Mouse (Mus musculus): ENCODE results near the gene R3hdm2. TPM values are rescaled to one million over a fixed set of nuclear protein-coding genes. Genes with fewer than 3 reads are reported as not detected.

R3hdm2 gene
- polyA plus RNA-seq, 1 experiment from 2014 or later = 21.1 TPM

DNA sequence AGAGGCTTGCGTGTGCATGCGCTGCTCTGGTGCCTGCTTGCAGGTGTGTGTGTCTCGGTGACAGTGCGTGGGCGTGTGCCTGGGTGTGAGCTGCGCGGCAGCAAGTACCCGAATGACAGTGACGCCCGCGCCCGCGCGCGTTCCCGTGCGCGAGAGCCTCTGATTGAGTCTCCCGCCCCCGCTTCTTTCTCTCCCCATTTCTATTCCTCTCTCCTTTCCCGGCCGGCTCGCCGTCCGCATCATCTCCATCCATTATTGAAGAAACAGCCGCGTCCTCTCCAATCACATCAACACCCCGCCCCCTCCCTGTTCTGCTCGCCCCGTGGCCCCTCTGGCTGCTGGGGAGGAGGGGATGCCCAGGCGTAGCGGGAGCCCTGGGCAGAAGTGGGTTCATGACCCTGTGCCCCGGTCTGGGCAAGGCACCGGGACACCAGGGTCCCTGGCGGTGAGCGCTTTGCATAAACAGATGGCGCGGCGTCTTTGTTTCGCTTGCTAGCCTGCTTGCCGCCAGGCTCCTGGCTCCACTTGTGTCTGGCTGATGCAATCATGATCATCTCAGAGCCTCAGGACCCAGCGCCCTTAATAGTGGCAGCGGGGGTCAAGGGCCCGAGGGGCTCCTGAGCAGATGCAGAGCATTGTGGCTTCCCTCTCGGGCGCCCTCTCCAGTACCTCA is 131.6 kb downstream of the R3hdm2 start:
- H3K9ac ChIP-seq (replicated peaks; ENCODE audit: low read depth) = 0 out of 2 replicates have a peak overlapping the region, but pooled peaks have one; percentile 12
- peak; percentile 36 for DNase-seq (ENCODE audit: low spot score)
- no peak overlapping the region for H3K27ac ChIP-seq (ENCODE audit: low read length)
- H3K4me1 ChIP-seq (ENCODE audit: insufficient read depth, low read depth, low read length) = peaks cover 24% of the 10 kb centered on the region
- H3K36me3 ChIP-seq (ENCODE audit: insufficient read depth, low read length) = no peaks in the 10 kb centered on the region
- H3K27me3 ChIP-seq (replicated peaks; ENCODE audit: insufficient read depth, low read length) = peaks cover 27% of the 10 kb centered on the region; the same call in 1 of the 2 replicates
- TF ChIP-seq EP300 (IDR thresholded peaks at IDR 0.05) (no peak), CTCF (IDR thresholded peaks at IDR 0.05) (peak; percentile 50; the same call in 1 of the 2 replicates)
- peak overlapping the region; percentile 91 for H3K4me2 ChIP-seq (replicated peaks; ENCODE audit: low read depth, low read length)
- 5% methylated on average over 40 of the region's 46 CpGs for WGBS
- peak overlapping the region; percentile 44 for H3K4me3 ChIP-seq (ENCODE audit: low read depth, low read length)
- H3K9me3 ChIP-seq (ENCODE audit: low read length) = no peaks in the 10 kb centered on the region
- no peak for ATAC-seq

DNA sequence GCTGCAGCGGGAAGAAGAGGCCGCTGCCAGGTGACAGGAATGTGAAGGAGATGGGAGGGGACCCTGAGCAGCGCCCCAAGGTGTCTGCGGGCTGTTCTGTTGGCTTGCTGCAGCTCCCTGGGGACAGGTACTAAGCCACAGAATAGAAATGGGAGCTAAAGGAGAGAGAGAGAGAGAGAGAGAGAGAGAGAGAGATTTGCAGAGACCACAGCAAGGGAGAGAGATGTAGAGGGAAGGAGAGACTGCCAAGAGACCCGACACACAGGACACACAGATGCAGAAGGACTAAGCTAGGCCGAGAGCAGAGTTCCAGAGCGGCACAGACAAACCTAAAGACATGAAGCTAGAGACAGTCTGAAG is 132.2 kb downstream of the R3hdm2 start:
- Histone ChIP-seq H3K4me3 (ENCODE audit: low read depth, low read length) (peak overlapping the region; percentile 44), H3K9ac (replicated peaks; ENCODE audit: low read depth) (0 out of 2 replicates have a peak overlapping the region, but pooled peaks have one; percentile 12)

DNA sequence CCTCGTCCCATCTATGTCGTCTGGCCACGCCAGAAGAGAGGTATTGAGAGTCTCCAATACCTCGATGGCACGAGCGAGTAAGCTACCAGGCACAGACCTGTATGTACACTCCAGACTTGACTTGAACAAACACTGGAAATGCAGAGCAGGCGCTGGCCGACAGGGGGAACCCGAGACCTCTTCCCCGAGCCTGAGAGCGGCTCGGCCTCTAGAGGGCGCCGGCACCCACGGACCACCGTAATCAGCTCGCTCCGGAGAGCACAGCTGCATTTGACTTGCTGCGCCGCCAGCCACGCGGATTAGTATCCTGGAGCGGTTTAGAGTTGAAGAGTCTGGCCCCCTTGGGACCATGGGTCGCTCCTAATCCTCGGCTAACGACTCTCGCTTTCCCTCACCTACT is 132.7 kb downstream of the R3hdm2 start:
- WGBS = 0% methylated on average over 27 of the region's 27 CpGs
- Histone ChIP-seq H3K27me3 (replicated peaks; ENCODE audit: insufficient read depth, low read length) (peaks cover 25% of the 10 kb centered on the region; the same call in 1 of the 2 replicates), H3K27ac (ENCODE audit: low read length) (no peak overlapping the region), H3K4me3 (ENCODE audit: low read depth, low read length) (peak overlapping the region; percentile 30), H3K4me2 (replicated peaks; ENCODE audit: low read depth, low read length) (peak overlapping the region; percentile 91), H3K9ac (replicated peaks; ENCODE audit: low read depth) (peak overlapping the region; percentile 26; the same call in 1 of the 2 replicates), H3K4me1 (ENCODE audit: insufficient read depth, low read depth, low read length) (peaks cover 28% of the 10 kb centered on the region), H3K9me3 (ENCODE audit: low read length) (no peaks in the 10 kb centered on the region), H3K36me3 (ENCODE audit: insufficient read depth, low read length) (no peaks in the 10 kb centered on the region)
- DNase-seq (ENCODE audit: low spot score) (peak; percentile 92), ATAC-seq (peak; percentile 63)
- TF ChIP-seq EP300 (IDR thresholded peaks at IDR 0.05) (no peak), CTCF (IDR thresholded peaks at IDR 0.05) (peak; percentile 100)

More for the DNA sequence above, 132.2 kb downstream of the R3hdm2 start:
- Histone ChIP-seq H3K36me3 (ENCODE audit: insufficient read depth, low read length) (no peaks in the 10 kb centered on the region), H3K4me2 (replicated peaks; ENCODE audit: low read depth, low read length) (peak overlapping the region; percentile 91), H3K27me3 (replicated peaks; ENCODE audit: insufficient read depth, low read length) (peaks cover 27% of the 10 kb centered on the region; the same call in 1 of the 2 replicates), H3K9me3 (ENCODE audit: low read length) (no peaks in the 10 kb centered on the region), H3K4me1 (ENCODE audit: insufficient read depth, low read depth, low read length) (peaks cover 27% of the 10 kb centered on the region), H3K27ac (ENCODE audit: low read length) (no peak overlapping the region)
- TF ChIP-seq EP300 (IDR thresholded peaks at IDR 0.05) (no peak), CTCF (IDR thresholded peaks at IDR 0.05) (no peak; the same call in 1 of the 2 replicates)
- DNase-seq (ENCODE audit: low spot score) (no peak), ATAC-seq (no peak)
- 6% methylated on average over 7 of the region's 7 CpGs for WGBS

DNA sequence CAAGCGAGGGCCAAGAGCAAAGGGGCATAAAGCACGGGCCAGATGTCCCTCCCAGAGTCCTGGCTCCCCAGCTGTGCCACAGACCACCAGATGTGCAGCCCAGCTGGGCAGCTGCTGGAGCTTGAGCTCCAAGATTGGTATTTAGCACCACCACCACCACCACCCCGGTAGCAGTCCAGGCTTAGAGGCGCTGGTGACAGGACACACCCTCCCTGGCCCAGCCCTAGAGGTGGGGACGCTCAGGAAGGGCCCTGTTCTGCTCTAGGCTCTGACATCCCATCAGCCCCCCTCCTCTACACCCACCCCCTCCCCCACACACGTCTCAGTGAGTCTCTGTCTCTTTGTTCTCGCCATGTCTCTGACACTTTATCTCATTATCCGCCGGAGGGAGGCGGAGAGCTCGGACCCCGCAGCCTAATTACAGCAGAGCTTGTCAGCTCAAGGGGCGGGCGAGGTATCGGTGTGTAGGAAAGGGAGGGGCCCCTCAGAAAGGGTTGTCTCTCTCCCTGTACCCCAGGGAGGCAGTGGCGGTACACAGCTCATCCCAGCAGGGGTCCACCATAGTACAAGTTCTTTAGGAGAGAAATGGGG is 133.5 kb downstream of the R3hdm2 start:
- peak overlapping the region; percentile 91 for H3K4me2 ChIP-seq (replicated peaks; ENCODE audit: low read depth, low read length)
- no peak for TF ChIP-seq EP300 (IDR thresholded peaks at IDR 0.05)
- TF ChIP-seq CTCF (IDR thresholded peaks at IDR 0.05) = no peak
- no peaks in the 10 kb centered on the region for H3K9me3 ChIP-seq (ENCODE audit: low read length)
- no peaks in the 10 kb centered on the region for H3K36me3 ChIP-seq (ENCODE audit: insufficient read depth, low read length)
- 3% methylated on average over 15 of the region's 16 CpGs for WGBS
- peak overlapping the region; percentile 26; the same call in 1 of the 2 replicates for H3K9ac ChIP-seq (replicated peaks; ENCODE audit: low read depth)
- ATAC-seq (no peak), DNase-seq (ENCODE audit: low spot score) (no peak)
- H3K4me1 ChIP-seq (ENCODE audit: insufficient read depth, low read depth, low read length) = peaks cover 28% of the 10 kb centered on the region
- H3K27ac ChIP-seq (ENCODE audit: low read length) = no peak overlapping the region
- H3K27me3 ChIP-seq (replicated peaks; ENCODE audit: insufficient read depth, low read length) = peaks cover 19% of the 10 kb centered on the region; the same call in 1 of the 2 replicates
- peak overlapping the region; percentile 30 for H3K4me3 ChIP-seq (ENCODE audit: low read depth, low read length)

DNA sequence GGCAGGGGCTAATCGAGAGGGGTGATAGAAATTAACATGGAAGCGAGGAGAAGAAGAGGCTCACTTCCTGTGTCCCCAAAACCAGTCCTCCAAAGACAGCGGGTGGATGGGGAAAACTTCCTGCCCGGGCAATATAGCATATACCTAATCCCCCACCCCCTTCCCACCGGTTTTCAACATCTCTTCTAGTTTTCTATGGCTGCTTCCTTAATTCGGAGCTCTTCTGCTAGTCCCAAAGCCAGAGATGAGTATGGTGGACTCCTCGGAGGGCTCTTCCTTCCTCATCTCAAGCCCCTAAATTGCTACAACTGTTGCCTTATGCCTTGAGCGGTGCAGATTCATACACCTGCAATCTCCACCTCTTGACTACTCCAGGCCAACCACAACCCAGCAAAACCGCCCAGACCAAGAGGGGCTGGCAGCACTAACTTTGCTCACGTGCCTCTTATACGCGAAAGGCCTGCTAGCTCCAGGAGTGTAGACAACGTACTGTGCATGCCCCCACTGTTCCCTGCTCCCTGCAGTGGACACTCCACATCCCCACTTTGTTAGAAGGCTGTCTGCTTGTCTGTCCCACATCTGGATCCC is 134.1 kb downstream of the R3hdm2 start:
- no peak overlapping the region for H3K9ac ChIP-seq (replicated peaks; ENCODE audit: low read depth)
- peaks cover 19% of the 10 kb centered on the region; the same call in 1 of the 2 replicates for H3K27me3 ChIP-seq (replicated peaks; ENCODE audit: insufficient read depth, low read length)
- H3K4me3 ChIP-seq (ENCODE audit: low read depth, low read length) = no peak overlapping the region
- no peaks in the 10 kb centered on the region for H3K36me3 ChIP-seq (ENCODE audit: insufficient read depth, low read length)
- TF ChIP-seq EP300 (IDR thresholded peaks at IDR 0.05) (no peak), CTCF (IDR thresholded peaks at IDR 0.05) (no peak)
- no peak for ATAC-seq
- H3K27ac ChIP-seq (ENCODE audit: low read length) = peak overlapping the region; percentile 20; the same call in 1 of the 2 replicates
- H3K4me2 ChIP-seq (replicated peaks; ENCODE audit: low read depth, low read length) = peak overlapping the region; percentile 91; the same call in 1 of the 2 replicates
- no peaks in the 10 kb centered on the region for H3K9me3 ChIP-seq (ENCODE audit: low read length)
- peaks cover 28% of the 10 kb centered on the region for H3K4me1 ChIP-seq (ENCODE audit: insufficient read depth, low read depth, low read length)
- WGBS = 23% methylated on average over 13 of the region's 13 CpGs
- DNase-seq (ENCODE audit: low spot score) = no peak

DNA sequence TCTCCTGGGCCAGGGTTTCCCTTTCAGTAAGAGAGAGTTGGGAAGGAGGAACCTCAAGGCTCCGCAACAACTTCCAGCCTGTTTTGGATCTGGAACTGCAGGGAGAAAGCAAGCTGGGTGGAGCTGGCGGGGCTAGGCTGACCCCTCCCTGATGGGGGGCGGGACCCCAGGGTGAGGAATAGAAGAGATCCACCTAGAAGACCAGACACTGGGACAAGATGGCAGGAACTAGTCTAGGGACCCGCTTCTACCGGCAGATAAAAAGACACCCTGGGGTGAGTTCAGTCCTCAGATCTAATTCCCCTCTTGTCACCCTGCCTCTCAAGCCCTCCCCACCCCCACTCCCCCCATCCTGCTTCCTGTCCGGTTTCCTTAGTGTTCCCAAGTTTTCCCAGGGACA is 134.6 kb downstream of the R3hdm2 start, which contains the start of gene Ndufa4l2:
Ndufa4l2 (plus strand) TSS at position 204 of the 400 bp plus-strand sequence.
- H3K9ac ChIP-seq (replicated peaks; ENCODE audit: low read depth) = no peak within 1 kb of the TSS
- H3K36me3 ChIP-seq (ENCODE audit: insufficient read depth, low read length) = no peaks in the 10 kb centered on the region
- ATAC-seq (peak; percentile 13; the same call in 1 of the 2 replicates), DNase-seq (ENCODE audit: low spot score) (no peak)
- TF ChIP-seq CTCF (IDR thresholded peaks at IDR 0.05) (no peak), EP300 (IDR thresholded peaks at IDR 0.05) (no peak)
- H3K27ac ChIP-seq (ENCODE audit: low read length) = peak within 1 kb of the TSS; percentile 70
- WGBS = 20% methylated on average over 4 of the region's 6 CpGs
- H3K4me2 ChIP-seq (replicated peaks; ENCODE audit: low read depth, low read length) = peak within 1 kb of the TSS; percentile 91
- H3K4me3 ChIP-seq (ENCODE audit: low read depth, low read length) = peak within 1 kb of the TSS; percentile 24
- no peaks in the 10 kb centered on the region for H3K9me3 ChIP-seq (ENCODE audit: low read length)
- peaks cover 28% of the 10 kb centered on the region for H3K4me1 ChIP-seq (ENCODE audit: insufficient read depth, low read depth, low read length)
- peaks cover 19% of the 10 kb centered on the region; the same call in 1 of the 2 replicates for H3K27me3 ChIP-seq (replicated peaks; ENCODE audit: insufficient read depth, low read length)
